Mouse (Mus musculus) c-Kit-negative CD71-positive TER-119-positive erythroid progenitor cells, embryonic 14.5 days (primary cell): ENCODE results near the gene Rnf182.

Experiments used
- DNase-seq: peaks from one replicate; pipeline ENCODE4 v3.0.0-alpha.2; 2013; ENCODE audit warnings: low read depth, low spot score

The Rnf182 gene

GRCm38 (mm10) chr13:43612040-43612439 lies 3.5 kb upstream of the Rnf182 start:
- DNase-seq: no peak

GRCm38 (mm10) chr13:43614667-43615066 lies 843 bp upstream of the Rnf182 start:
- no peak for DNase-seq

- DNase-seq: no peak
Observed at GRCm38 (mm10) chr13:43615194-43615576, 325 bp upstream of the Rnf182 start.

- no peak for DNase-seq
Observed at GRCm38 (mm10) chr13:43616551-43616950, 1.0 kb downstream of the Rnf182 start.

GRCm38 (mm10) chr13:43619550-43620175 lies 4.2 kb downstream of the Rnf182 start:
- no peak for DNase-seq

GRCm38 (mm10) chr13:43627922-43628321 lies 12.4 kb downstream of the Rnf182 start:
- DNase-seq: no peak

- DNase-seq: no peak
Observed at GRCm38 (mm10) chr13:43629785-43630184, 14.3 kb downstream of the Rnf182 start.

- DNase-seq: no peak
Observed at GRCm38 (mm10) chr13:43631266-43631665, 15.8 kb downstream of the Rnf182 start.

GRCm38 (mm10) chr13:43633024-43633423 lies 17.5 kb downstream of the Rnf182 start:
- no peak for DNase-seq

- DNase-seq: no peak
Observed at GRCm38 (mm10) chr13:43637720-43638119, 22.2 kb downstream of the Rnf182 start.

GRCm38 (mm10) chr13:43644991-43645390 lies 29.5 kb downstream of the Rnf182 start:
- no peak for DNase-seq

- DNase-seq: no peak
Observed at GRCm38 (mm10) chr13:43648556-43648955, 33.0 kb downstream of the Rnf182 start.

- no peak for DNase-seq
Observed at GRCm38 (mm10) chr13:43651277-43651676, 35.8 kb downstream of the Rnf182 start.

- no peak for DNase-seq
Observed at GRCm38 (mm10) chr13:43654091-43654490, 38.6 kb downstream of the Rnf182 start.

GRCm38 (mm10) chr13:43663225-43663624 lies 47.7 kb downstream of the Rnf182 start:
- no peak for DNase-seq

GRCm38 (mm10) chr13:43666130-43666529 lies 50.6 kb downstream of the Rnf182 start:
- no peak for DNase-seq

GRCm38 (mm10) chr13:43666920-43667319 lies 51.4 kb downstream of the Rnf182 start:
- DNase-seq: no peak

GRCm38 (mm10) chr13:43677159-43677882 lies 61.8 kb downstream of the Rnf182 start:
- no peak for DNase-seq

GRCm38 (mm10) chr13:43677883-43678244 lies 62.4 kb downstream of the Rnf182 start:
- DNase-seq: no peak

GRCm38 (mm10) chr13:43684499-43684994 lies 69.0 kb downstream of the Rnf182 start:
- no peak for DNase-seq

GRCm38 (mm10) chr13:43688065-43688464 lies 72.6 kb downstream of the Rnf182 start:
- DNase-seq: no peak

- no peak for DNase-seq
Observed at GRCm38 (mm10) chr13:43691755-43692154, 76.2 kb downstream of the Rnf182 start.

GRCm38 (mm10) chr13:43695521-43695920 lies 80.0 kb downstream of the Rnf182 start:
- no peak for DNase-seq
